In genomic region chr8:116543366-116543765, GRCm38 (mm10) we compare ENCODE assay signal across 30 mouse cellular contexts. TPM values are rescaled to one million over a fixed set of nuclear protein-coding genes. Genes with fewer than 3 reads are reported as not detected.
"Had no signal": no experiment of that assay in that cellular context is flagged by ENCODE, and none has a peak within 500 bp of the region (broad histone marks: within the 10 kb centered on the region; RNA-seq: fewer than 3 reads in every experiment).

No protein-coding gene starts in this region.

- H3K36me3 ChIP-seq: heart, embryonic 10.5 days; heart, embryonic 12.5 days; hindbrain, embryonic 13.5 days; hindbrain, embryonic 15.5 days; kidney, embryonic 15.5 days; limb, embryonic 13.5 days; limb, embryonic 15.5 days; liver, embryonic 13.5 days; liver, embryonic 15.5 days had no signal

- ATAC-seq: hindbrain, postnatal 0 days; intestine, embryonic 16.5 days had no signal

- H3K9me3 ChIP-seq: heart, embryonic 10.5 days; heart, embryonic 12.5 days; hindbrain, embryonic 13.5 days; hindbrain, embryonic 15.5 days; kidney, embryonic 15.5 days; limb, embryonic 13.5 days; limb, embryonic 15.5 days; liver, embryonic 13.5 days; liver, embryonic 15.5 days had no signal

- H3K4me3 ChIP-seq: heart, embryonic 10.5 days; heart, embryonic 12.5 days; hindbrain, embryonic 13.5 days; hindbrain, embryonic 15.5 days; kidney, embryonic 15.5 days; layer of hippocampus, adult 2 months; left cerebral cortex, adult 2 months; limb, embryonic 13.5 days; limb, embryonic 15.5 days; liver, embryonic 13.5 days; liver, embryonic 15.5 days had no signal

- H3K9ac ChIP-seq: heart, embryonic 12.5 days; hindbrain, embryonic 13.5 days; hindbrain, embryonic 15.5 days; kidney, embryonic 15.5 days; limb, embryonic 13.5 days; limb, embryonic 15.5 days; liver, embryonic 13.5 days; liver, embryonic 15.5 days had no signal

- H3K4me1 ChIP-seq: heart, embryonic 10.5 days; heart, embryonic 12.5 days; hindbrain, embryonic 13.5 days; hindbrain, embryonic 15.5 days; kidney, embryonic 15.5 days; limb, embryonic 13.5 days; limb, embryonic 15.5 days; liver, embryonic 13.5 days; liver, embryonic 15.5 days had no signal

- H3K27me3 ChIP-seq: heart, embryonic 12.5 days; hindbrain, embryonic 15.5 days; kidney, embryonic 15.5 days; limb, embryonic 13.5 days; limb, embryonic 15.5 days; liver, embryonic 13.5 days; liver, embryonic 15.5 days had no signal

- DNase-seq: kidney, adult 11 months; kidney, adult 2 months; kidney, adult 9 months; kidney, postnatal 14 days; kidney, postnatal 4 days; left cerebral cortex, postnatal 4 days; liver, embryonic 13.5 days had no signal

- H3K4me2 ChIP-seq: heart, embryonic 12.5 days; hindbrain, embryonic 13.5 days; hindbrain, embryonic 15.5 days; kidney, embryonic 15.5 days; limb, embryonic 13.5 days; limb, embryonic 15.5 days; liver, embryonic 13.5 days; liver, embryonic 15.5 days had no signal

- H3K27ac ChIP-seq: heart, embryonic 10.5 days; hindbrain, embryonic 13.5 days; hindbrain, embryonic 15.5 days; hindbrain, postnatal 0 days; kidney, embryonic 15.5 days; kidney, postnatal 0 days; layer of hippocampus, adult 2 months; left cerebral cortex, adult 2 months; limb, embryonic 13.5 days; limb, embryonic 15.5 days; liver, embryonic 13.5 days; liver, embryonic 15.5 days had no signal

RNA-seq across cellular contexts. Expression of gene Dynlrb2, which starts 38.6 kb away (rescaled TPM):
- total RNA-seq: gastrocnemius, postnatal 14 days; gastrocnemius, postnatal 4 days; heart, adult 8-10 months; heart, postnatal 14 days; heart, postnatal 36 days; hematopoietic stem cell, adult 5-6 weeks; liver, adult 2 months had no signal
- polyA plus RNA-seq: heart, embryonic 10.5 days; heart, embryonic 12.5 days; heart, embryonic 14.5 days; intestine, embryonic 14.5 days; intestine, embryonic 16.5 days; limb, embryonic 11.5 days; limb, embryonic 13.5 days; limb, embryonic 15.5 days; liver, adult 2 months; liver, embryonic 13.5 days; liver, embryonic 15.5 days had no signal
